Mouse (Mus musculus) neural tube, embryonic 11.5 days (tissue): Measurements from ENCODE around the gene Ell. TPM values are rescaled to one million over a fixed set of nuclear protein-coding genes. Genes with fewer than 3 reads are reported as not detected.

Experiments used
- ATAC-seq: fragments of 200-750 bp; cut with Nextera tagmentation; 2 replicates; pipeline ENCODE4 v1.8.0; 2017; ENCODE audit warnings: moderate number of reproducible peaks, mild to moderate bottlenecking, moderate TSS enrichment, moderate library complexity; ENCODE audit not compliant: insufficient read depth, low FRiP score, low TSS enrichment
- DNase-seq: peaks from one replicate; pipeline ENCODE4 v3.0.0-alpha.2; 2015; ENCODE audit warnings: low spot score
- H3K27ac ChIP-seq: fragments of 300-500 bp; sonication (generic); 2 replicates; pipeline ENCODE4 v1.5.1; 2014; ENCODE audit warnings: low read depth, mild to moderate bottlenecking, low read length
- H3K27me3 ChIP-seq: fragments of 300-500 bp; sonication (generic); 2 replicates; pipeline ENCODE4 v1.6.1; 2014; ENCODE audit warnings: mild to moderate bottlenecking, low read length, mixed read lengths; ENCODE audit not compliant: control insufficient read depth, insufficient read depth
- H3K36me3 ChIP-seq: fragments of 300-500 bp; sonication (generic); 2 replicates; pipeline ENCODE4 v1.6.1; 2014; ENCODE audit warnings: mild to moderate bottlenecking, low read length, moderate library complexity, mixed read lengths; ENCODE audit not compliant: control insufficient read depth, insufficient read depth
- H3K4me1 ChIP-seq: fragments of 300-500 bp; sonication (generic); 2 replicates; pipeline ENCODE4 v1.6.1; 2014; ENCODE audit warnings: low read length, mixed read lengths; ENCODE audit not compliant: control insufficient read depth, insufficient read depth
- H3K4me2 ChIP-seq: fragments of 300-500 bp; sonication (generic); 2 replicates; pipeline ENCODE4 v1.6.1; 2014; ENCODE audit warnings: low read depth, mild to moderate bottlenecking, moderate library complexity
- H3K4me3 ChIP-seq: fragments of 300-500 bp; sonication (generic); 2 replicates; pipeline ENCODE4 v1.5.1; 2014; ENCODE audit warnings: low read depth, low read length
- H3K9ac ChIP-seq: fragments of 300-500 bp; sonication (generic); 2 replicates; pipeline ENCODE4 v1.6.1; 2014; ENCODE audit warnings: mild to moderate bottlenecking, low read length
- H3K9me3 ChIP-seq: fragments of 300-500 bp; sonication (generic); 2 replicates; pipeline ENCODE4 v1.6.1; 2016; ENCODE audit warnings: low read length; ENCODE audit not compliant: control insufficient read depth
- WGBS: fragments of 180-500 bp; shearing (Covaris S2); extraction: QIAGEN DNeasy Blood & Tissue Kit; methylation state at CpG from one replicate; pipeline ENCODE4 v1.1.7; 2014; 5-methylcytosine and 5-hydroxymethylcytosine counted together
- polyA plus RNA-seq: library from polyadenylated mRNA; unstranded; fragments of >200 nt; fragmentation: Nextera tagmentation; extraction: Ambion mirVana; gene quantifications from 2 replicates; pipeline ENCODE4 v1.2.1, GENCODE M21; 2014

The Ell gene
- polyA plus RNA-seq, 1 experiment from 2014 or later = 18.8 TPM

DNA sequence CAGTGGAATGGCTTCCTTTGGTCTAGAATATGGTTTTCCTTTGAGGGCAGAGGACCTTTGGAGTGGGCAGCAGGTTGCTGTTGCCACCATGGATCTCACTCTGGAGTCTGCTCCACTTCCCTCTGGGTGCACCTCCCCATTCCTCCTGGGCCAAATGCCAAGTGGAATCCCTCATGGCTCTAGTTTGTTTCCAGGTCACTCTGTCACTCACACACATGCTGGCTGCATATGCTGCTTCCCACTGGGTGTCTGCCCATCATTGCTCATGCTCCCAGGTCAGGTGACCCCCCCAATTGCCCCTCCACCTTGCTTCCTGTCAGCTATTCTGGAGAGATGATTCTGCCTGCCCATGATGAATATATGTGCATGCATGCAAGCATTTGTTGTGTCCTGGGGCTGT lies 14.5 kb downstream of the Ell start:
- ATAC-seq (no peak), DNase-seq (no peak)
- no peaks in the 10 kb centered on the region for H3K27me3 ChIP-seq
- no peak overlapping the region for H3K9ac ChIP-seq
- no peaks in the 10 kb centered on the region for H3K9me3 ChIP-seq
- no peaks in the 10 kb centered on the region for H3K36me3 ChIP-seq
- H3K4me3 ChIP-seq = no peak overlapping the region
- no peak overlapping the region for H3K27ac ChIP-seq
- no peaks in the 10 kb centered on the region for H3K4me1 ChIP-seq
- no peak overlapping the region for H3K4me2 ChIP-seq

- Histone ChIP-seq H3K9ac (no peak overlapping the region), H3K4me2 (no peak overlapping the region), H3K27ac (no peak overlapping the region), H3K27me3 (no peaks in the 10 kb centered on the region), H3K36me3 (no peaks in the 10 kb centered on the region), H3K9me3 (no peaks in the 10 kb centered on the region), H3K4me3 (no peak overlapping the region), H3K4me1 (no peaks in the 10 kb centered on the region)
- no peak for DNase-seq
- ATAC-seq = no peak
- WGBS = 91% methylated on average over 4 of the region's 4 CpGs
Measured at GRCm38 (mm10) chr8:70555079-70555747, 16.0 kb downstream of the Ell start.

DNA sequence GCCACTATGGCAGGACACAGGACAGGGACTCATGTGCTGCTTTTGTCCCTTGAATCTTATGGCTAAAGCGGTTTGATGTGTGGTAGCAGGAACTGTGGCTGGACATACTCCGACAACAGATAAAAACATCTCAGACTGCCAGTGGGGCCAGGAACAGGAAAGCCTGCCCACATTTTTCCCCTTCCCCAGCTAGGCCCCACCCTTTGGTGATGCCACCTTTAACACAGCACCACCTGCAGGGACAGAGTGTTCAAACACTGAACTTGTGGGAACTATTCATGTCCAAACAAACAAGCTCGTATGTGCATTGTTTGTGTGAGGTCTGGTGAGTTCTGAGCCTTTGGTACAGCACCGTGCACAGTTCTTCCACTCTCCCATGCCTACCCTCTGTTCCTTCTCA lies 19.1 kb downstream of the Ell start:
- no peak overlapping the region for H3K4me2 ChIP-seq
- H3K27ac ChIP-seq = no peak overlapping the region
- no peak overlapping the region for H3K9ac ChIP-seq
- no peak overlapping the region for H3K4me3 ChIP-seq
- no peaks in the 10 kb centered on the region for H3K9me3 ChIP-seq
- no peaks in the 10 kb centered on the region for H3K36me3 ChIP-seq
- no peak for DNase-seq
- H3K27me3 ChIP-seq = no peaks in the 10 kb centered on the region
- H3K4me1 ChIP-seq = peaks cover 6% of the 10 kb centered on the region; the same call in 1 of the 2 replicates
- no peak for ATAC-seq
- 79% methylated on average over 4 of the region's 4 CpGs for WGBS

DNA sequence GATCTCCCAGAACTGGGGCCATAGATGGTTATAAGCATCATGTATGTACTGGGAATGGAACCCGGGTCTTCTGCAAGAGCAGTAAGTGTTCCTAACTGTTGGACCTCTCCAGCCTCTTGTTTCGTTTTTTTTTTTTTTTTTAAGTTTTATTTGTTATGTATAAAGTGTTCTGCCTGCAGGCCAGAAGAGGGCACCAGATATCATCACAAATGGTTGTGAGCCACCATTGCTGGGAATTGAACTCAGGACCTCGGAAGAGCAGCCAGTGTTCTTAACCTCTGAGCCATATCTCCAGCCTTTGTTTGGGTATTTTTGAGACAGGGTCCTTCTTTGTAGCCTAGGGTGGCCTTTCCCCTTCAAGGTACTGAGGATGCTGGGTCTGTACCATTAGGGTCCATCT lies 19.7 kb downstream of the Ell start:
- H3K36me3 ChIP-seq = no peaks in the 10 kb centered on the region
- DNase-seq (no peak), ATAC-seq (no peak)
- H3K4me1 ChIP-seq = peaks cover 6% of the 10 kb centered on the region; the same call in 1 of the 2 replicates
- no peak overlapping the region for H3K4me2 ChIP-seq
- WGBS = 77% methylated on average over 3 of the region's 3 CpGs
- H3K9ac ChIP-seq = no peak overlapping the region
- no peak overlapping the region for H3K27ac ChIP-seq
- no peaks in the 10 kb centered on the region for H3K9me3 ChIP-seq
- no peak overlapping the region for H3K4me3 ChIP-seq
- H3K27me3 ChIP-seq = no peaks in the 10 kb centered on the region

GRCm38 (mm10) chr8:70560096-70560495 lies 20.8 kb downstream of the Ell start:
- ATAC-seq (no peak), DNase-seq (no peak)
- no peaks in the 10 kb centered on the region for H3K36me3 ChIP-seq
- no peak overlapping the region for H3K4me2 ChIP-seq
- no peaks in the 10 kb centered on the region for H3K9me3 ChIP-seq
- H3K4me3 ChIP-seq = no peak overlapping the region
- WGBS = 72% methylated on average over 2 of the region's 2 CpGs
- H3K27me3 ChIP-seq = no peaks in the 10 kb centered on the region
- peaks cover 6% of the 10 kb centered on the region; the same call in 1 of the 2 replicates for H3K4me1 ChIP-seq
- no peak overlapping the region for H3K27ac ChIP-seq
- H3K9ac ChIP-seq = no peak overlapping the region

- WGBS = 78% methylated on average over 3 of the region's 3 CpGs
- Histone ChIP-seq H3K36me3 (no peaks in the 10 kb centered on the region), H3K4me1 (peaks cover 6% of the 10 kb centered on the region; the same call in 1 of the 2 replicates)
Measured at GRCm38 (mm10) chr8:70560564-70560963, 21.3 kb downstream of the Ell start.

GRCm38 (mm10) chr8:70561357-70561756 lies 22.1 kb downstream of the Ell start:
- no peak overlapping the region for H3K4me2 ChIP-seq
- H3K9me3 ChIP-seq = no peaks in the 10 kb centered on the region
- DNase-seq = no peak
- 70% methylated on average over 4 of the region's 4 CpGs for WGBS
- no peak for ATAC-seq
- no peaks in the 10 kb centered on the region for H3K27me3 ChIP-seq
- H3K9ac ChIP-seq = no peak overlapping the region
- no peak overlapping the region for H3K4me3 ChIP-seq
- peaks cover 6% of the 10 kb centered on the region; the same call in 1 of the 2 replicates for H3K4me1 ChIP-seq
- no peak overlapping the region for H3K27ac ChIP-seq
- no peaks in the 10 kb centered on the region for H3K36me3 ChIP-seq

More at GRCm38 (mm10) chr8:70560564-70560963, 21.3 kb downstream of the Ell start:
- no peak overlapping the region for H3K4me3 ChIP-seq
- no peaks in the 10 kb centered on the region for H3K27me3 ChIP-seq
- no peaks in the 10 kb centered on the region for H3K9me3 ChIP-seq
- no peak overlapping the region for H3K27ac ChIP-seq
- DNase-seq (no peak), ATAC-seq (no peak)
- H3K4me2 ChIP-seq = no peak overlapping the region
- H3K9ac ChIP-seq = no peak overlapping the region

DNA sequence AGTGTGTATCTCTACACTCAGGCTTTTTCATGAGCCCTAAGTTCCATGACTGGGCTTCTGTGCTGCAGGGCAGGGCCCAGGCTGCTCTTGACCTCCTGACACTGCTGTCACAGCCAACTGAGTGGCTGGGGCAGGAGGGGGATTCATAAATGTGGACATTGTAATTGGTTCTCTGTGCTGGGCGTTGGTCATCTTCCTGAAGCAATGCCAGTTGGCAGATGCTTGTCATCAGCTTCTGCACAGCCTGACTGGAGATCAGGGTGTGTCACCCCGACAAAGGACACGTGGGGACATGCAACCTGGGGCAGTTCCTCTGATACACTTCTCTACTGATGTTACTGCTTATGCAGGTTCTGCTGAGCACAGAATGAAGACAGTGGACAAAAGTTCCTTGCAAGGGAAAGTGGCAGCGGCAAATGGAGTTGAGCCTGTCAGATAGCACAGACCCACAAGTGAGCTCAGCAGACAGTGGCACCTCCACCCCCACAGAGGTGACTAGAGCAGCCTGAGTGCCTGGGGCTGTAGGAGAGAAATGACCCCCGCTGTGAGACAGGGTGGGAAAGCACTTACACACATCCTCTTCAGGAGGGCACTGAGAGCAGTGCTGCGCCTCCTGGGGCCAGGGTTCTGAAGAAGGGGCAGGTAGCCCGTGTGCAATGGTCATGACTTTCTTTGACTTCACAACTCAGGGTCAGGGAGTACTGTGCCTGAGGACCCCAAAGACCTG lies 22.7 kb downstream of the Ell start:
- H3K27ac ChIP-seq = no peak overlapping the region
- DNase-seq (no peak), ATAC-seq (no peak)
- no peak overlapping the region for H3K9ac ChIP-seq
- no peaks in the 10 kb centered on the region for H3K27me3 ChIP-seq
- no peak overlapping the region for H3K4me3 ChIP-seq
- H3K4me1 ChIP-seq = peaks cover 6% of the 10 kb centered on the region; the same call in 1 of the 2 replicates
- WGBS = 74% methylated on average over 7 of the region's 7 CpGs
- no peaks in the 10 kb centered on the region for H3K36me3 ChIP-seq
- no peak overlapping the region for H3K4me2 ChIP-seq
- no peaks in the 10 kb centered on the region for H3K9me3 ChIP-seq

GRCm38 (mm10) chr8:70562802-70563201 lies 23.5 kb downstream of the Ell start:
- 83% methylated on average over 3 of the region's 3 CpGs for WGBS
- Histone ChIP-seq H3K9ac (no peak overlapping the region), H3K4me1 (peaks cover 6% of the 10 kb centered on the region; the same call in 1 of the 2 replicates), H3K4me3 (no peak overlapping the region), H3K9me3 (no peaks in the 10 kb centered on the region), H3K27me3 (no peaks in the 10 kb centered on the region), H3K36me3 (no peaks in the 10 kb centered on the region), H3K4me2 (no peak overlapping the region), H3K27ac (no peak overlapping the region)
- DNase-seq (no peak), ATAC-seq (no peak)
